Mouse (Mus musculus): ENCODE results near the gene Capn1.

- TF ChIP-seq ZMIZ1 (IDR thresholded peaks at IDR 0.05; ENCODE audit: low read depth, low read length) (no peak), POLR2A (IDR thresholded peaks at IDR 0.05; ENCODE audit: control insufficient read depth in 1 of 2, insufficient read depth in 1 of 2, low read depth in 1 of 2, low read length in 2 of 2, poor library complexity in 1 of 2) (no peak), POLR2AphosphoS5 (IDR thresholded peaks at IDR 0.05; ENCODE audit: borderline replicate concordance, low read depth, low read length) (no peak), CTCF (IDR thresholded peaks at IDR 0.05 in 2 of 3, conservative IDR thresholded peaks at IDR 0.05 in 1 of 3; ENCODE audit: control insufficient read depth in 1 of 3, insufficient read depth in 1 of 3, low read depth in 2 of 3, low read length in 3 of 3, poor library complexity in 1 of 3, severe bottlenecking in 1 of 3) (no peak), KAT2A (conservative IDR thresholded peaks at IDR 0.05; ENCODE audit: low read depth, low read length) (no peak), EP300 (IDR thresholded peaks at IDR 0.05; ENCODE audit: low read depth in 1 of 2, low read length in 2 of 2) (no peak), MAFK (IDR thresholded peaks at IDR 0.05; ENCODE audit: borderline replicate concordance, low read depth, low read length) (no peak), CHD1 (IDR thresholded peaks at IDR 0.05; ENCODE audit: low read depth, low read length) (no peak), ELF1 (IDR thresholded peaks at IDR 0.05; ENCODE audit: low read depth, low read length) (no peak)
Observed at GRCm38 (mm10) chr19:5945891-5946290, 69.8 kb downstream of the Capn1 start.

Data from MEL (cell line).